Mouse (Mus musculus): Measurements from ENCODE around the gene Lpcat2. TPM values are rescaled to one million over a fixed set of nuclear protein-coding genes. Genes with fewer than 3 reads are reported as not detected.

Gene Lpcat2
- polyA plus RNA-seq, 1 experiment, result 0.25 TPM

GRCm38 (mm10) chr8:92839876-92840275, 15.3 kb upstream of the Lpcat2 start:
- Histone ChIP-seq H3K27ac (ENCODE audit: control insufficient read depth, insufficient read depth, low read depth, low read length) (no peak overlapping the region), H3K27me3 (ENCODE audit: control insufficient read depth, insufficient read depth, low read length) (no peaks in the 10 kb centered on the region), H3K4me3 (ENCODE audit: control insufficient read depth, low read depth, low read length) (no peak overlapping the region), H3K36me3 (ENCODE audit: control insufficient read depth, insufficient read depth, low read length) (no peaks in the 10 kb centered on the region), H3K4me1 (ENCODE audit: control insufficient read depth, insufficient read depth, low read length) (no peaks in the 10 kb centered on the region)
- no peak for TF ChIP-seq POLR2A (IDR thresholded peaks at IDR 0.05; ENCODE audit: control insufficient read depth, low read depth, low read length)
- no peak for TF ChIP-seq CTCF (IDR thresholded peaks at IDR 0.05; ENCODE audit: control insufficient read depth, insufficient read depth, insufficient replicate concordance, low read depth, low read length)

DNA sequence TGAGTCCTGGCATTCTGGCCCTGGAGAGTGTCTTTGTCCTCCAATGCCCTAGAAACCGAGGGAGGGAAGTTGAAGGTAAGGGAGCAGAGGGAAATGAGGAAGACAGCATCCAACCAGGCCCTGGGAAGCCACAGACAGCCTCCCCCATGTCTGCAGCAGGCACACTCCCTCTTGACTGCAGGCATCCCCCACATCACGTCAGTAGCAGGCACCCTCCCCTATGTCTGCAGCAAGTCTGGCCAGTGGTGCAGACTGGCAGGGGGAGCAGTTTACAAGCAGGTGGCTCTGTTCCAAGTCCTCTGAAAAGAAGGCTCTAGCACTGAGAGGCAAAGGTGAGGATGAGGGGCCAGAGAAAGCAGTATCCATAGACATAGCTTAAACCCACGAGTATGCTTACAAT, 8.5 kb upstream of the Lpcat2 start:
- Histone ChIP-seq H3K36me3 (ENCODE audit: control insufficient read depth, insufficient read depth, low read length) (no peaks in the 10 kb centered on the region), H3K4me3 (ENCODE audit: control insufficient read depth, low read depth, low read length) (no peak overlapping the region)
- TF ChIP-seq CTCF (IDR thresholded peaks at IDR 0.05; ENCODE audit: control insufficient read depth, insufficient read depth, insufficient replicate concordance, low read depth, low read length) (no peak), POLR2A (IDR thresholded peaks at IDR 0.05; ENCODE audit: control insufficient read depth, low read depth, low read length) (no peak)

GRCm38 (mm10) chr8:92847299-92847698, 7.8 kb upstream of the Lpcat2 start:
- H3K4me3 ChIP-seq (ENCODE audit: control insufficient read depth, low read depth, low read length), result no peak overlapping the region
- no peaks in the 10 kb centered on the region for H3K27me3 ChIP-seq (ENCODE audit: control insufficient read depth, insufficient read depth, low read length)
- no peak overlapping the region for H3K27ac ChIP-seq (ENCODE audit: control insufficient read depth, insufficient read depth, low read depth, low read length)
- H3K36me3 ChIP-seq (ENCODE audit: control insufficient read depth, insufficient read depth, low read length), result no peaks in the 10 kb centered on the region
- no peaks in the 10 kb centered on the region for H3K4me1 ChIP-seq (ENCODE audit: control insufficient read depth, insufficient read depth, low read length)
- TF ChIP-seq CTCF (IDR thresholded peaks at IDR 0.05; ENCODE audit: control insufficient read depth, insufficient read depth, insufficient replicate concordance, low read depth, low read length), result no peak
- no peak for TF ChIP-seq POLR2A (IDR thresholded peaks at IDR 0.05; ENCODE audit: control insufficient read depth, low read depth, low read length)

More for the DNA sequence above, 8.5 kb upstream of the Lpcat2 start:
- Histone ChIP-seq H3K27me3 (ENCODE audit: control insufficient read depth, insufficient read depth, low read length) (no peaks in the 10 kb centered on the region), H3K4me1 (ENCODE audit: control insufficient read depth, insufficient read depth, low read length) (no peaks in the 10 kb centered on the region), H3K27ac (ENCODE audit: control insufficient read depth, insufficient read depth, low read depth, low read length) (no peak overlapping the region)

GRCm38 (mm10) chr8:92849261-92849660, 5.9 kb upstream of the Lpcat2 start:
- Histone ChIP-seq H3K27ac (ENCODE audit: control insufficient read depth, insufficient read depth, low read depth, low read length) (no peak overlapping the region), H3K36me3 (ENCODE audit: control insufficient read depth, insufficient read depth, low read length) (no peaks in the 10 kb centered on the region), H3K4me3 (ENCODE audit: control insufficient read depth, low read depth, low read length) (no peak overlapping the region), H3K27me3 (ENCODE audit: control insufficient read depth, insufficient read depth, low read length) (no peaks in the 10 kb centered on the region), H3K4me1 (ENCODE audit: control insufficient read depth, insufficient read depth, low read length) (no peaks in the 10 kb centered on the region)
- TF ChIP-seq CTCF (IDR thresholded peaks at IDR 0.05; ENCODE audit: control insufficient read depth, insufficient read depth, insufficient replicate concordance, low read depth, low read length) (no peak), POLR2A (IDR thresholded peaks at IDR 0.05; ENCODE audit: control insufficient read depth, low read depth, low read length) (no peak)

DNA sequence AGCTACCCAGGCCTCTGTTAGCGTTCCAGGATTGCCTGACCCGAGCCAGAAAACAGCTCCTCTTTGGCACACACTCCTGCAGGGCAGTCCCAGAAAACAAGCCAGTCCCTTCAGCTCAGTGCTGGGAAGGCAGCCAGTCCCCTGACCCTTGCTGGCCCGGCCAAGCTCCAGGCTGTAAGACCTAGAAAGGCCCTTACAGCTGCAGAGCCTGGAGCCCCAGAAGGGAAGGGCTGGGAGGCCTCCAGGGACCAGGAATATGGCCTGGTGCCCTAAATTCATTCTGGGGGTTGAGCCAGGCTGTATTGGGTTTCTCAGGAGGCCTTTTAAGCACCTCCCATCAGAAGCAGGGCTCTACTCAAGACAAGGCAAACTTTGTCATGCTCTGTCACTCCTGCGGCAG, 4.9 kb upstream of the Lpcat2 start:
- peaks cover under 1% of the 10 kb centered on the region for H3K4me1 ChIP-seq (ENCODE audit: control insufficient read depth, insufficient read depth, low read length)
- no peak for TF ChIP-seq POLR2A (IDR thresholded peaks at IDR 0.05; ENCODE audit: control insufficient read depth, low read depth, low read length)
- no peak for TF ChIP-seq CTCF (IDR thresholded peaks at IDR 0.05; ENCODE audit: control insufficient read depth, insufficient read depth, insufficient replicate concordance, low read depth, low read length)
- no peaks in the 10 kb centered on the region for H3K27me3 ChIP-seq (ENCODE audit: control insufficient read depth, insufficient read depth, low read length)
- no peak overlapping the region for H3K27ac ChIP-seq (ENCODE audit: control insufficient read depth, insufficient read depth, low read depth, low read length)
- H3K36me3 ChIP-seq (ENCODE audit: control insufficient read depth, insufficient read depth, low read length), result no peaks in the 10 kb centered on the region
- H3K4me3 ChIP-seq (ENCODE audit: control insufficient read depth, low read depth, low read length), result no peak overlapping the region

- Histone ChIP-seq H3K4me3 (ENCODE audit: control insufficient read depth, low read depth, low read length) (no peak overlapping the region), H3K27ac (ENCODE audit: control insufficient read depth, insufficient read depth, low read depth, low read length) (no peak overlapping the region)
Observed at GRCm38 (mm10) chr8:92851381-92851780, 3.8 kb upstream of the Lpcat2 start.

DNA sequence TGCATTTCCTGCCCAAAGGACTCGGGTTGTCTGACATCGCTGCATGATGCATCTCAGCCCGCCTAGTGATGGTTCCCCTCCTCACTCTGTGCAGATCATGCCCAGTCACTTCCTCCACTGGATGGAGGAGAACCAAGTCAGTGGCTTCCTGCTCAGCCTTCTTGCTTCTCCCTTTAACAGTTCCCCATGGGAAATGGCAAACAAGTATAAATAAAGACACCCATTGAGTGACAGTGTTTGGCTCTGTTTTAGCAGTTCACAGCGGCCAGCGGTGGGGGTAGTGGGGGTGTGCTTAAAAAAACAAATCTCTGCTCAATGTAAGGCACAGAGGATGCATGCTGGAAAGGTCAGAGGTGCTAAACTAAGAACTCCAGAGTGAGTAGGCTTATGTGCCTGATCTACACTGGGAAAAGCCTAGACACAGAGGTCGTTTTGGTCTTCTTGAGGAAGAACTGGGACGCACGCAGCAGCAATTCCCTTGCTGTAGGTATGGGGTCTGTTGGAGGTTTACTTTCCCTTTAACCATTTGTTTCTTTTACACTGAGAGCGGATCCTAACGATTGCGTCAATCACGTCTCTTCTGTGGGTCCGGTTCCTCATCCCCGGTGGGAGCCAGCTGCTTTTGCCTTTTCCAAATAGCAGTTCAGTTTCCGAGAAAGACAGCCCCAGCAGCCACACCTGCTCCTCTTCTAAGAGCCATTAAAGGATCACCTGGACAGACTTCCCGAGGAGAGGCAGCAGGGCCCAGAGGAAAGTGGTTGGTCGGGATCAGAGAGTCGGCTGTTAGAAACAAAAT, 1.8 kb upstream of the Lpcat2 start:
- H3K36me3 ChIP-seq (ENCODE audit: control insufficient read depth, insufficient read depth, low read length), result no peaks in the 10 kb centered on the region
- H3K27ac ChIP-seq (ENCODE audit: control insufficient read depth, insufficient read depth, low read depth, low read length), result no peak overlapping the region
- H3K27me3 ChIP-seq (ENCODE audit: control insufficient read depth, insufficient read depth, low read length), result no peaks in the 10 kb centered on the region
- peaks cover 7% of the 10 kb centered on the region for H3K4me1 ChIP-seq (ENCODE audit: control insufficient read depth, insufficient read depth, low read length)
- H3K4me3 ChIP-seq (ENCODE audit: control insufficient read depth, low read depth, low read length), result no peak overlapping the region
- TF ChIP-seq POLR2A (IDR thresholded peaks at IDR 0.05; ENCODE audit: control insufficient read depth, low read depth, low read length), result no peak
- no peak for TF ChIP-seq CTCF (IDR thresholded peaks at IDR 0.05; ENCODE audit: control insufficient read depth, insufficient read depth, insufficient replicate concordance, low read depth, low read length)

More at GRCm38 (mm10) chr8:92851381-92851780, 3.8 kb upstream of the Lpcat2 start:
- Histone ChIP-seq H3K4me1 (ENCODE audit: control insufficient read depth, insufficient read depth, low read length) (peaks cover 7% of the 10 kb centered on the region), H3K27me3 (ENCODE audit: control insufficient read depth, insufficient read depth, low read length) (no peaks in the 10 kb centered on the region), H3K36me3 (ENCODE audit: control insufficient read depth, insufficient read depth, low read length) (no peaks in the 10 kb centered on the region)
- TF ChIP-seq CTCF (IDR thresholded peaks at IDR 0.05; ENCODE audit: control insufficient read depth, insufficient read depth, insufficient replicate concordance, low read depth, low read length) (no peak), POLR2A (IDR thresholded peaks at IDR 0.05; ENCODE audit: control insufficient read depth, low read depth, low read length) (no peak)

All from testis, adult 2 months (tissue).